Mouse (Mus musculus) gastrocnemius, adult 2 months (tissue): ENCODE data around the gene Hist1h2aa. TPM values are rescaled to one million over a fixed set of nuclear protein-coding genes. Genes with fewer than 3 reads are reported as not detected.

Experiments
- DNase-seq: peaks from one replicate; pipeline ENCODE4 v3.0.0; 2022
- H3K27ac ChIP-seq: fragments of 200-600 bp; 2 replicates; pipeline ENCODE4 v1.8.1; 2022; ENCODE audit warnings: mild to moderate bottlenecking
- H3K4me3 ChIP-seq: fragments of 200-600 bp; 2 replicates; pipeline ENCODE4 v1.8.1; 2022; ENCODE audit warnings: mild to moderate bottlenecking, moderate library complexity
- CTCF ChIP-seq: fragments of 200-600 bp; IDR thresholded peaks from 2 replicates; pipeline ENCODE4 v1.8.1; 2022; ENCODE audit warnings: antibody characterized with exemption, mild to moderate bottlenecking, moderate library complexity
- intact Hi-C: fragments of 180-260 bp; cut with DNase I; formaldehyde crosslinking; loops from one replicate; pipeline ENCODE4 v1.15.1; 2025
- total RNA-seq, 2 experiments: library from RNA; stranded (reverse); gene quantifications; 2 replicates each; pipeline ENCODE4 v1.2.3; 2021

Gene Hist1h2aa
- total RNA-seq, 2 experiments from 2014 or later, result not detected

- intact Hi-C loops, result no loop called here
- DNase-seq, result peak; percentile 54
- Histone ChIP-seq H3K27ac (no peak overlapping the region), H3K4me3 (no peak overlapping the region)
- TF ChIP-seq CTCF, result no peak
These were observed 18.1 kb upstream of the Hist1h2aa start for GRCm38 (mm10) chr13:23916132-23916531.

GRCm38 (mm10) chr13:23917674-23918073 is 16.6 kb upstream of the Hist1h2aa start:
- Histone ChIP-seq H3K27ac (no peak overlapping the region), H3K4me3 (no peak overlapping the region)
- TF ChIP-seq CTCF, result no peak
- no peak for DNase-seq
- intact Hi-C loops, result no loop called here

DNA sequence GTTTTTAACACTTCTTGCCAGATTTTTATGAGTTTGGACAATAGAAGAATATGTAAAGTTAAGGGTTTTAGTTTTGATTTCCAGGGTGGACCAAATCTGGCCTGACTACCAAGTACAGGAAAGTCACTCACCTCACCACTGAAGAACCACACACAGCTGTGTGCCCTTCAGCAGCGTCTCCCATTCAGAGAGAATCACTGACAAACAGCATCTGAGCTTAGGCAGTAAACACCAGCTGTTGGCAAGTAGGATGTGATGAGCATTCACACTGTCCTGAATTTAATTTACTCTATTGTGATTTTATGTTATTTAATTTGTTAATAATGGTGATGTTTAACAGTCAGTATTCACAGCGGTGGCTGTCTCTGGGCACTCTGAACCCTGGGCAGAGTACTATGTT is 8.5 kb upstream of the Hist1h2aa start:
- Histone ChIP-seq H3K27ac (no peak overlapping the region), H3K4me3 (no peak overlapping the region)
- no peak for TF ChIP-seq CTCF
- DNase-seq, result no peak
- intact Hi-C loops, result no loop called here

DNA sequence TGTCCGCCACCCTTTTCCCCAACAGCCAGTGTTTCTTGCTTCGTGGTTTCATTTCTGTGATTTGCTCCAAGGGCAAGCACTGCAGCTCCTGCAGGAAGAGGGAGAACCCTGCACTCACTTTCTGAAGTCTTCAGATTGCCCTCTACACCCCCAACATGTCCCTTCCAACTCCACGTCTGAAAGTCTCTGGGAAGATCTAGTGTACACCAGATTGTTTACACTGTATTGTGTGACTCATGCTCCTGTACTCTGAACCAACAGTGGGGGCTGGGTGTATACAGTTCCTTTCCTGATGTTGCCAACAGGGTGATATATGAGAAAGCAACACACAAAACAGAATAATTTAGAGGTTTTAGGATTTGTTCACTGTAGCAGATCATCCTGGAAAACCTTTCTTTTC is 5.6 kb upstream of the Hist1h2aa start:
- H3K27ac ChIP-seq, result no peak overlapping the region
- no peak for DNase-seq
- intact Hi-C loops, result no loop called here
- no peak overlapping the region for H3K4me3 ChIP-seq
- no peak for TF ChIP-seq CTCF

DNA sequence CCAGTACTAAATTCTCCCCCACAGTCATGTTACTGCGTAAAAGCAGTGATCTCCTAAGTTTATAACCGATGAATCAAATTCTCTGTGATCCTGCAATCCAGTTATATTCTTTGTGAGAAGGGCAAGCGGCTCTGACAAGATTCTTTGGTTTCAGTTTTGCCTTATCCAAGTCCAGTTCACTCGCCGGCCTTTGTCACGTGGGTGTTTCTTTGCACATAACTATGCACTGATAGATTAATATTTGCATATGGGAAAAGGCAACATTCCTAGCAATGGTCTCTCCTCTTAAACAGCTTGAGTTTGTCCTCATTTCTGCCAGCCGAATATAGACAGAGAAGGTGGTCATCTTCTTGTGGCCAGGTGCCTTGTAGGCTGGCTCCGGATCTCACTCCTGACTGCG is 3.8 kb upstream of the Hist1h2aa start:
- DNase-seq, result no peak
- TF ChIP-seq CTCF, result no peak
- Histone ChIP-seq H3K4me3 (peak overlapping the region; percentile 39), H3K27ac (no peak overlapping the region)
- intact Hi-C loops, result no loop called here

- H3K4me3 ChIP-seq, result peak overlapping the region; percentile 39; the same call in 1 of the 2 replicates
- intact Hi-C loops, result no loop called here
- no peak overlapping the region for H3K27ac ChIP-seq
- no peak for DNase-seq
- no peak for TF ChIP-seq CTCF
These were observed 3.4 kb upstream of the Hist1h2aa start for GRCm38 (mm10) chr13:23930904-23931303.

GRCm38 (mm10) chr13:23933421-23934210 is 646 bp upstream of the Hist1h2aa start, which contains the start of gene Hist1h2ba:
Gene Hist1h2ba, minus strand, starts transcription at chr13:23934156.
- H3K27ac ChIP-seq, result no peak within 1 kb of the TSS
- intact Hi-C loops, result no loop called here
- TF ChIP-seq CTCF, result no peak
- DNase-seq, result no peak
- H3K4me3 ChIP-seq, result no peak within 1 kb of the TSS

- TF ChIP-seq CTCF, result no peak
- intact Hi-C loops, result no loop called here
- Histone ChIP-seq H3K27ac (no peak overlapping the region), H3K4me3 (no peak overlapping the region)
- no peak for DNase-seq
These were observed 4.4 kb downstream of the Hist1h2aa start for GRCm38 (mm10) chr13:23938699-23939098.

- DNase-seq, result no peak
- TF ChIP-seq CTCF, result no peak
- intact Hi-C loops, result no loop called here
- Histone ChIP-seq H3K4me3 (no peak overlapping the region), H3K27ac (no peak overlapping the region)
These were observed 6.0 kb downstream of the Hist1h2aa start for GRCm38 (mm10) chr13:23940291-23940690.

- no peak for TF ChIP-seq CTCF
- intact Hi-C loops, result no loop called here
- Histone ChIP-seq H3K4me3 (no peak overlapping the region), H3K27ac (no peak overlapping the region)
- DNase-seq, result no peak
These were observed 8.6 kb downstream of the Hist1h2aa start for GRCm38 (mm10) chr13:23942861-23943260.

DNA sequence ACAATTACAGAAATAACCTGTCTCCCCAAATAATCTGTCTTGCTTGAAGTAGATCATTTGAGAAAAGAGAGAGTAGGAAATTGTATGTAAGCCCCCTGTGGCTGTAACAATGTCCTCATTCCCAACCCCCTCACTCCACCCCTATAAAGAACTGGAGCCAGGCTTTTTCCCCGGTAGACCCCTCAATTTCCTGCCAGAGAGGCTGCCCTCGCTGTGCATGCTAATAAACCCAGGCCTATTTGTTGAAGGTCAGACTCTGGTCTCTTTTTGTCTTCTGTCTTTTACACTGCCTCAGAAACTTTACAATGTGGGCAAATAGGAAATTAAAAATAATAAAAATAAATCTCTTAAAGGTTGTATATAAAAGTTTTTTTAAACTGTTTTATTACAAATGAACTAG is 12.0 kb downstream of the Hist1h2aa start:
- Histone ChIP-seq H3K4me3 (no peak overlapping the region), H3K27ac (no peak overlapping the region)
- no peak for TF ChIP-seq CTCF
- intact Hi-C loops, result no loop called here
- no peak for DNase-seq

- Histone ChIP-seq H3K27ac (no peak overlapping the region), H3K4me3 (no peak overlapping the region)
- intact Hi-C loops, result loop anchor here (2.0 kb wide), 1 partner anchor 117 kb away; no protein-coding TSS in a partner anchor
- TF ChIP-seq CTCF, result no peak
- no peak for DNase-seq
These were observed 15.4 kb downstream of the Hist1h2aa start for GRCm38 (mm10) chr13:23949484-23950246.

DNA sequence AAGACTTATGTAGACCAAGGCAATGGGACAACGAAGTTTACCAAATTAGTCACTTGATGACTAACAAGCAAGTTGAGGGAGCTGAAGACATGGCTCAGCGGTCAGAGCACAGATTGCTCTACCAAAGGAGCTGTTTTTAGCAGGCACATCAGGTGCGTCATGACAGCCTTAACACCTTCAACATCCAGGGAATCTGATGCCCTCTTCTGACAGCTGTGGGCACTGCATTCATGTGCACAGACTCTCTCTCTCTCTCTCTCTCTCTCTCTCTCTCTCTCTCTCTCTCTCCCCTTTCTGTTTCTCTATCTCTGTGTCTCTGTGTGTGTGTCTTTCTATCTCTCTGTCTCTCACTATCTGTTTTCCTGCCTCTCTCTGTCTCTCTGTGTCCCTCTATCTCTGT is 16.7 kb downstream of the Hist1h2aa start:
- no peak overlapping the region for H3K27ac ChIP-seq
- TF ChIP-seq CTCF, result peak; percentile 60
- intact Hi-C loops, result loop anchor here (2.0 kb wide), 1 partner anchor 118 kb away; no protein-coding TSS in a partner anchor
- H3K4me3 ChIP-seq, result no peak overlapping the region
- peak; percentile 56 for DNase-seq
